Mouse (Mus musculus) lung, postnatal 14 days (tissue): ENCODE data around the gene Klk1b8.
A peak's percentile ranks its signal among the peaks of the same experiment; 100 is the strongest.
"Not testable (repeated sequence)": the region's sequence is repeated elsewhere in the genome, so short reads cannot be mapped to it uniquely, and the experiment has no call there.

Source experiments
- DNase-seq: peaks from one replicate; pipeline ENCODE4 v3.0.0; 2021

Klk1b8 gene

GRCm38 (mm10) chr7:43950364-43950763, at the start of gene Klk1b8:
Gene Klk1b8, plus strand, starts transcription at chr7:43950664.
- no peak for DNase-seq

GRCm38 (mm10) chr7:43914821-43915220, 35.6 kb upstream of the Klk1b8 start:
- DNase-seq, result no peak

DNA sequence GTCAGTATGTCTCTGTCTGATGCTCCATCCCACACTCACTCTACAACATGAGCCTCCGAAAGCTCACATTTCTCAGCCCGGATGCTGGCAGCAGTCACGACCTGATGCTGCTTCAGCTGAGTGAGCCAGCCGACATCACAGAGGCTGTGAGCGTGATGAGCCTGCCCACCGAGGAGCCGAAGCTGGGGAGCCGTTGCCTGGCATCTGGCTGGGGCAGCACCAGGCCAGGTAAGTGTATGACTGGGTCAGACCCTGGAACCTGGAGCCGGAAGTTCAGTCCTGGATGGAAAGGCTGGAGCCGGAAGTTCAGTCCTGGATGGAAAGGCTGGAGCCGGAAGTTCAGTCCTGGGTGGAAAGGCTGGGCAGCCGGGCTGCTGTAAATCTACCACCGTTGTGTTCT, 32.0 kb upstream of the Klk1b8 start:
- no peak for DNase-seq

DNA sequence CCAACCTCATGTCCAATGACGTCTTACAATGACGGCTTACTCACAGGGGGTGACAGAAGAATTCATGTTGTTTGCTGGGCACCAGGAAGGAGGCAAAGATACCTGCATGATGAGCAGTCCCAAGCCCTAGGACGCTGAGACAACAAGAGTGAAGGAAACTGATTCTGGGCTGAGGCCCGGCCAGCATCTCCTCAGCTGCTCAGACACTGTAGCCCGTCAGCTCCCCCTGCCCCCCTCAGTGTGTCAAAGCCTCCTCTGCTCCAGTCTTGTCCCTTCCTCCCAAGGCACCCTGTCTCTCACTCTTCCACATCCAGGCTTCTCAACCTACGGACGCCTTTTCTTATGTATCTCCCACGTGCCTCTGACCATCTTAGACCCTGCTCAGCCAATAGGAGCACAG, 31.6 kb upstream of the Klk1b8 start:
- no peak for DNase-seq

DNA sequence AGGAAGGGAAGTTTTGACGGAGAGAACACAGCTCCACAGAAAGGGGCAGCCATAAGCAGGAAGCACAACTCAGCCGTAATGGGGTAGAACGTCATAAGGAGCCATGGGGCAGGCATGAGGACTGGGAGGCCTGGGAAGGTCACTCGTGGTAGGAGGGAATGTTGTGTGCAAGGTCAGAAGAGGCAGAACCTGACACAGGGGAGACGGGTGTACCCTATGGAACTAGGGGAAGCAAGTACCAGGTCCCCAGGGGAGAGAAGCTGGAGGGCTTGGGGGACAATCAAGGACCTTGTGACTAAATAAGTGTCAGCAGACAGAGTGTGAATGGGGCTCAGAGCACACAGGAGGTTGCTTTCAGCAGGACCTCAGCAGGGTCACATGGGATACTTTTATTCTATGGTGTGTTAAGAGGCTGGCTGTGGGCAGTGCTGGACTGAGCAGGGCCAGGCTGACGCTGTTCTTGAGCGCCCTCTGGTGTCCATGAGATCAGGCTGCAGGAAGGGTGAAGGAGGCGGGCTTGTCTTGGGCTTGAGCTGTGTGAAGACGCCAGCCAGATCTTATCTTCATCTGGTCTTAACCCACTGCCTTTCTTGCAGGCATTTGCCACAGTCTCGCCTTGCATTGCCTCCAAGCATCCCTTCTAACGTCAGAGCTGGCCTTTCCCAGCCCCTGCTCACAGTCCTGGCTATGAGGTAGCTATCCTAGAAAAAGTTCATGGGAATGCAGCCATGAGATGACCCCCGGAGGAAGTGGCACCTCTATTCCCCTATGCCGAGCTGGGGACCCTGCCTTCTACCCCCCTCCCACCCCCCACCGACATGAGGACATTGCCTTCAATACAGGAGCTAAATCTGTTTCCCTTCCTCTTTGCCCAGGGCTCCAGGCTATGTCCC, 30.7 kb upstream of the Klk1b8 start:
- DNase-seq, result peak; percentile 75

- no peak for DNase-seq
These were observed 29.9 kb upstream of the Klk1b8 start for GRCm38 (mm10) chr7:43920582-43920981.

GRCm38 (mm10) chr7:43921087-43921486, 29.4 kb upstream of the Klk1b8 start:
- DNase-seq, result no peak

DNA sequence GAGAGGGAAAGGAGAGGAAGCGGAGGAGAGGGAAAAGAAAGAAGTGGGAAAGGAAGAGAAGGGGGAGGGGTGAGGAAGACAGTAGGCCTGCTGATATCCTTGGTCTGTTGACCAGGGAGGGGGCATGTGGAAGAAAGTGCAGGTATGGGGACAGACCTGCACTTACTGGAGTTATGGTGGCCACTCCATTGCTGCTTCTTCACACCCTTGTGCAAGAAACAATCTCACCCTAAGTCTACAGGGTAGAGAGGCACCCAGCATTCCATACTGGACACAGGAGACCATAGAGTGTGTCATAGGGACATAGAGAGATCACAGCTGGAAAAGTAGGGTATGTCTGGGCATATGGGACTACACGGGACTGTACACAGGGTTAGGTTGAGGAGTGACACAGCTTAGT, 28.5 kb upstream of the Klk1b8 start:
- no peak for DNase-seq

DNA sequence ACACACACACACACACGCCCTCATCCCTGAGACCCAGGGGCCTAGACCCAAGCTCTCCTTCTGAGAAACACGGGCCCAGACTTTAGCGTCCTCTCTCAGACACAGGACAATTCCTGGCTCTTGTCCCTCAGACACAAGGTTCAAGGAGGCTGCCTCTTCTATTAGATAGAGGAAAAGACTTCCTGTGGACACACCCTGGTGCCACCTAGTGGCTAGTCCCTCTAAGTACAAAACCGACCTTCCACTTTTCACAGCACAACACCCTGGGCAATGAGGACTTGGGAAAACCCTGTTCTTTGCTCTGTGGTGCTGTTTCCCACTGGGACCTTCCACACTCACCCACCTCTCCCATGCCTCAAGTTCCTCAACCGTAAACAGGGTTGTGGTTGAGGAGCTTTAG, 24.5 kb upstream of the Klk1b8 start:
- no peak for DNase-seq

- peak; percentile 12 for DNase-seq
These were observed 21.9 kb upstream of the Klk1b8 start for GRCm38 (mm10) chr7:43928521-43928920.

DNA sequence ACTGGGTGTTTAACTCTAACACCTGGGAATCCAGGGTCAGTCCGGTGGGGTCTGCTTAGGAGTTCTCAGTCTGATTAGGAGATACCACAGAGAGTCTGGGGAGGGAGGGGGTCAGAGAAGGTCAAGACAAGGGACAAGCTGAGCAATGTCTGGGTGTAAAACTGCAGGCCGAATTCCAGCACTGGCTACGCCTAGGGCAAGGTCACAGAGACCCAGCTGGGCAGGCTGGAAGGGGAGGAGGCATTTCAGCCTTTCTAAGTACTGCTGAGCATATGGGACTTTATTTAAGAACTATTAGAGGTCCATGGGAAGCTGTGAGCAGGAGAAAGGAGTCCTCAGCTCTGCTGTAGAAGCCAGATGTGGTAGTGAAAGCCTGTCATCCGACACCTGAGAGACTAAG, 18.1 kb upstream of the Klk1b8 start:
- no peak for DNase-seq

DNA sequence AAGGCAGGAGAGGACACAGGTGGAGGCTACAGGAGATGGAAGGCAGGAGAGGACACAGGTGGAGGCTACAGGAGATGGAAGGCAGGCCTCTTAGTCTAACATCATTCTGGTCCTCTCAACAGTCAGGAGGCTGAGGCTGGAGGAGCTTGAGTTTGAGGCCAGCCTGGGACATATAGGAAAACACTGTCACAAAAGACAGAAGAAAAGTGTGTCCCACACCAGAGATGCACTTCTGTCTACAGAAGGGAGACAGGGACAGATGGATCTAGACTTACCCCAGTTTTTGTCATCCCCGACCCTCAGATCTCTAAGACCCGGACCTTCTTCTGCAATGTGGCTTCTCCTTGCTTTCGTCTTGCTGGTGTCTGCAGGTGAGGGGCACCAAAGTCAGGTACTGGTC, 17.0 kb upstream of the Klk1b8 start, which contains the start of gene Klk15:
Gene Klk15, plus strand, starts transcription at position 301 of the 400 bp plus-strand sequence.
- DNase-seq, result no peak

DNA sequence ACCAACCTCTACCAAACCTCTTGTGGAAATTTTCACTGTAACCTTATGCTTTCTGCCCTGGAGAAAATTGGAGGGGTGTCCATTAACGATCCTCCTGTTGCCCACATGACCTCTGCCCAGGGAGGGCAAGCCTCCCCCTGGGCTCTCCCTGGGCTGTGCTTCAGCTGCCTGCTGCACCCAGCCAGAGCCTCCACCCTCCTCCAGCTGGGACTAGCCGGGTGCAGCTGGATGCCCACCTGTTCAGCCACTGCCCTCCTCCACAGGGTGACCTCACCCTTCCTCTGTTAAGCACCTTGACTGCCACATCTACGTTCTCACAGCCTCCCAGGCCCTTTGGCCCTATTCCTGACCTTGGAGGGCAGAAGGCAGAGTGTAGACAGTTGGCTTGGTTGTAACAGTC, 15.7 kb upstream of the Klk1b8 start:
- DNase-seq, result no peak

GRCm38 (mm10) chr7:43936551-43936950, 13.9 kb upstream of the Klk1b8 start:
- DNase-seq, result no peak

- DNase-seq, result not testable (repeated sequence)
These were observed 8.2 kb upstream of the Klk1b8 start for GRCm38 (mm10) chr7:43942293-43942692.

- no peak for DNase-seq
These were observed 5.7 kb upstream of the Klk1b8 start for GRCm38 (mm10) chr7:43944727-43945264.

- DNase-seq, result no peak
These were observed 2.2 kb downstream of the Klk1b8 start for GRCm38 (mm10) chr7:43952703-43953102.

- no peak for DNase-seq
These were observed 16.0 kb downstream of the Klk1b8 start, which contains the start of gene Klk1b1 for GRCm38 (mm10) chr7:43966451-43966850. Gene Klk1b1, plus strand, starts transcription at chr7:43966751.

DNA sequence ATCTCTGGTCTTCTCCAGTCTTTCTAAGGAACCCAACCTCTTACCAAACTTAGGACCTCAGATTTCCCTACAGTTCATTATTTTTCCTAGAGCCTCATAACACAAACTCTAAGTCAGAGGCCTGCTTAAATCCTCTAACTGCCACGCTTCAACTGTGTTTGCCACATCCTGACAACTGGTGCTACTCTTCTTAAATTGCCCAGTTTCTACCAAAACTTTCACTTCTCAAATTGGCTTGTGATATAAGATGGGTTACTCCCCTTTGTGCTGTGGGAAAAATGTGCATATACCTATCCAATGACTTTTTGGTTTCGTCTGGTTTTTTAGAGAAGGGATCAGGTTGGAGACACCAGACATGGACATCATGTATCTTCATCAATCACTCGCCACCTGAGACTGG, 16.6 kb downstream of the Klk1b8 start:
- DNase-seq, result no peak

DNA sequence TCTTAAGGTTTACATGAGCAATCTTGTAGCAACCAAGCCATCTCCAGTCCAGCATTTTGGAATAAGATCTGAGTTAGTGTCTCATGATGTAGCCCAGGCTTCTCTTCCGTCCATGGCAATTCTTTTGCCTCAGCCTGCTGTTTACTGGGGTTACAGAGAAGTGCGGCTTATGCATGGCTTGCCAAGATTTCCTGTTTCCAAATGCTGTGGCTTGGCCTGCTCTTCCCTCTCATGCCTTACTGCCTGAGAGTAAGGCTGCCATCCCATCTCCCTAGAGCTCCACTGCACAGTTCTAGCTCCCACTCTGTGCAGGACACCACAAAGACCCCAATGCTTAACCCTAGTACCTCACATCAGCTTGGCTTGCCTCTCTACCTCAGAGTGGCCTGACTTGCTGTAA, 17.1 kb downstream of the Klk1b8 start:
- no peak for DNase-seq

DNA sequence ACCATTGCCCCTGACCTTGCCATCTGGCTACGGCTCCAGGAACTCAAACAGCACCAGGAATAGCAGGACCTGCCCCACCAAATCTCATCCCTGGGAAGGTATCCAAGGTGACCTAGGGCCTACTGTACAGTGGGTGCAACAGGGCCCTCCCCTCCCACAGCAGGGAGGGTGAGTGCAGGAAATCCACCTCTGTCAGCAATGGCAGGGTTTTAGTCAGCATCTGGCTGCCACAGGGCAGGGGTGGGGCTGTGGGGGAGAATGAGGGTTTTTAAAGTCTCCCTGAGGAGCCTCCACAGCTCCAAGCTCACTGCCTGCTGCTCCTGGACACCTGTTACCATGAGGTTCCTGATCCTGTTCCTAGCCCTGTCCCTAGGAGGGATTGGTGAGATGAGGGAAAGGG, 25.3 kb downstream of the Klk1b8 start, which contains the start of gene Klk1b9:
Gene Klk1b9, plus strand, starts transcription at position 301 of the 400 bp plus-strand sequence.
- not testable (repeated sequence) for DNase-seq

- no peak for DNase-seq
These were observed 35.2 kb downstream of the Klk1b8 start for GRCm38 (mm10) chr7:43985657-43986056.

GRCm38 (mm10) chr7:43994821-43995220, 44.4 kb downstream of the Klk1b8 start:
- DNase-seq, result not testable (repeated sequence)

DNA sequence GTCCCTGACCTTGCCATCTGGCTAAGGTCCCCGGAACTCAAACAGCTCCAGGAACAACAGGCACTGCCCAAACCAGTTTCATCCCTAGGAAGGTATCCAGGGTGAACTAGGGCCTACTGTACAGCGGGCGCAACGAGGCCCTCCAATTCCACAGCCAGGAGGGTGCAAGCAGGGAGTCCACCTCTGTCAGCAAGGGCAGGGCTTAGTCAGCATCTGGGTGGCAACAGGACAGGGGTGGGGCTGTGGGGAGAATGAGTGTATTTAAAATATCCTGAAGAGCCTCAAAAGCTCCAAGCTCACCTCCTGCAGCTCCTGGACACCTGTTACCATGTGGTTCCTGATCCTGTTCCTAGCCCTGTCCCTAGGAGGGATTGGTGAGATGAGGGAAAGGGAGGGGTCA, 45.1 kb downstream of the Klk1b8 start, which contains the start of gene Klk1b11:
Gene Klk1b11, plus strand, starts transcription at position 301 of the 400 bp plus-strand sequence.
- DNase-seq, result not testable (repeated sequence)
